Mouse (Mus musculus): Measurements from ENCODE around the gene Gdpd5.

Gene Gdpd5

DNA sequence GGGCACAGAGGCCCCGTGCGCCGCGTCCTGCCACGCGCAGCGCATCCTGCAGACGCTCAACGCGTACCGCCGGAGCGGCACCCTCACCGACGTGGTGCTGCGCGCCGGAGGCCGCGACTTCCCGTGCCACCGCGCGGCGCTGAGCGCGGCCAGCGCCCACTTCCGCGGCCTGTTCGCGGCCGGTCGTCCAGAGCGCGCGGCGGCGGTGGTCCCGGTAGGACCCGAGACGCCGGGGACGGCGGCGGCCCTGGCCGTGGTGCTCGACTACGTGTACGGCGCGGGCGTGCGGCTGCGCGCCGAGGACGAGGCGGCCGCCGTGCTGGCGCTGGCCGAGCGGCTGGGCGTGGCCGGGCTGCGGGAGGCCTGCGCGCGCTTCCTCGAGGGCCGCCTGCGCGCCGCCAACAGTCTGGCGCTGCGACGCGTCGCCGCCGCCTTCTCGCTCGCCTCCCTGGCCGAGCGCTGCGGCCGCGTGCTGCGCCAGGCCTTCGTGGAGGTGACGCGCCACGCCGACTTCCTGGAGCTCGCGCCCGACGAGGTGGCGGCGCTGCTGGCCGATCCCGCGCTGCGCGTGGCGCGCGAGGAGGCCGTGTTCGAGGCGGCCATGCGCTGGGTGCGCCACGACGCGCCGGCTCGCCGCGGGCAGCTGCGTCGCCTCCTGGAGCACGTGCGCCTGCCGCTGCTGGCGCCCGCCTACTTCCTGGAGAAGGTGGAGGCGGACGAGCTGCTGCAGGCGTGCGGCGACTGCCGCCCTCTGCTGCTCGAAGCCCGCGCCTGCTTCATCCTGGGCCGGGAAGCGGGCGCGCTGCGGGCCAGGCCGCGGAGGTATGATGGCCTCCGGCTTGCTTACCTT is 87.3 kb downstream of the Gdpd5 start:
- POLR2A ChIA-PET, result interaction anchor here in 3 of 4 experiments (0.8 to 10.6 kb wide), 8 partner anchors 10 to 341 kb away, joined by 3 to 184 read pairs (median 4); partner anchors contain the start of genes Rps3 (in 3 of the 3) and Gdpd5 (in 1 of the 3)
- CTCF ChIA-PET, result interaction anchor here in 2 of 4 experiments (0.6 to 1.3 kb wide), 5 partner anchors 17 to 337 kb away, joined by 3 to 5 read pairs (median 4); no protein-coding TSS in a partner anchor

DNA sequence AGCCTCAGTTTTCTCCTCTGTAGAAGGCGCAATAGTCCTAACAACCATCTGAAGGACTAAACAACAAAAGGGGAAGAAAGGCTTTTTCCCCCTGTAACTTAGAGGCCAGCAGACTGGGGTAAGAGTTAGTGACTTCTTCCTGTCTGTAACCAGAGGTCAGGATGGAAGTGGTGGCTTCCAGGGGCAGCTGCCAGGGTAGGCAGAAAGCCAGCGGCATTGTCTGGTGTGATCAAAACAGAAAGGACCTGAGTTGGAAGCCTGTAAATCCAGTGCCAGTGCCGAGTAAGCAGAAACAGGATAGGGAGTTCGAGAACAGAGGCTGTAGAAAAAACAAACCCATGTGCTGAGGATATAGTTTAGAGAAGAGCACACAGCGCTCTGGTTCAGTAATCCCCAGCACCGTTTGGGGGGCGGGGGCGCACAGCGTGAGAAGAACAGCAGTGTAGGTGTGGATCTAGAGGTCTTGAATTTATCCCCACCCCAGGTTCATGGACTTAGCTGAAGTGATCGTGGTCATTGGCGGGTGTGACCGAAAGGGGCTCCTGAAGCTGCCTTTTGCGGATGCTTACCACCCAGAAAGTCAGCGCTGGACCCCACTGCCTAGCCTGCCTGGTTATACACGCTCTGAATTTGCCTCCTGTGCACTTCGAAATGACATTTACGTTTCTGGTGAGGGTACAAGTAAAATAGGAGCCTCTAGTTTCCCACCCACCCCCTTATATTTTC is 88.6 kb downstream of the Gdpd5 start:
- ChIA-PET POLR2A (interaction anchor here in 3 of 4 experiments (0.6 to 10.6 kb wide), 7 partner anchors 9 to 342 kb away, joined by 3 to 184 read pairs (median 3); partner anchors contain the start of gene Rps3 (in 2 of the 3)), CTCF (interaction anchor here in 3 of 4 experiments (0.6 to 1.3 kb wide), 4 partner anchors 19 to 512 kb away, joined by 3 to 5 read pairs (median 4); no protein-coding TSS in a partner anchor)

DNA sequence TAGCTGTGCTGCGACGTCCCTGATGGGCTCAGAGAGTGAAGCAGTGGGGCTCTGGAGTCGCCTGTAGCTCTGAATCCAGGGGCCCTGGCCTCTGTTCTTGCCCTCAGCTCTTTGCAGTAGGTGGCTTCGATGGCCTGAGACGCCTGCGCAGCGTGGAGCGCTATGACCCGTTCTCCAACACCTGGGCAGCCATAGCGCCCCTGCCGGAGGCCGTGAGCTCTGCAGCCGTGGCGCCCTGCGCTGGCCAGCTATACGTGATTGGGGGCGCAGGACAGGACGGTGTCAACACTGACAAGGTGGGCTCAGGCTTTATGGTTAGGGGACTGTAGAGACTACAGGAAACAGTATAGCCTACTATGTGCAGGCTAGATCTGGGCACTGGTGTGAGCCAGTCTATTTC is 90.4 kb downstream of the Gdpd5 start:
- ChIA-PET POLR2A (interaction anchor here in 3 of 4 experiments (0.5 to 10.6 kb wide), 23 partner anchors 8 to 387 kb away, joined by 3 to 184 read pairs (median 3); partner anchors contain the start of genes Rps3 (in 3 of the 3), Uvrag (in 1 of the 3) and Xrra1 (in 1 of the 3)), CTCF (interaction anchor here (0.5 to 1.6 kb wide), 44 partner anchors 9 to 767 kb away, joined by 3 to 21 read pairs (median 3); partner anchors contain the start of gene Gdpd5 (in 1 of the 4))

DNA sequence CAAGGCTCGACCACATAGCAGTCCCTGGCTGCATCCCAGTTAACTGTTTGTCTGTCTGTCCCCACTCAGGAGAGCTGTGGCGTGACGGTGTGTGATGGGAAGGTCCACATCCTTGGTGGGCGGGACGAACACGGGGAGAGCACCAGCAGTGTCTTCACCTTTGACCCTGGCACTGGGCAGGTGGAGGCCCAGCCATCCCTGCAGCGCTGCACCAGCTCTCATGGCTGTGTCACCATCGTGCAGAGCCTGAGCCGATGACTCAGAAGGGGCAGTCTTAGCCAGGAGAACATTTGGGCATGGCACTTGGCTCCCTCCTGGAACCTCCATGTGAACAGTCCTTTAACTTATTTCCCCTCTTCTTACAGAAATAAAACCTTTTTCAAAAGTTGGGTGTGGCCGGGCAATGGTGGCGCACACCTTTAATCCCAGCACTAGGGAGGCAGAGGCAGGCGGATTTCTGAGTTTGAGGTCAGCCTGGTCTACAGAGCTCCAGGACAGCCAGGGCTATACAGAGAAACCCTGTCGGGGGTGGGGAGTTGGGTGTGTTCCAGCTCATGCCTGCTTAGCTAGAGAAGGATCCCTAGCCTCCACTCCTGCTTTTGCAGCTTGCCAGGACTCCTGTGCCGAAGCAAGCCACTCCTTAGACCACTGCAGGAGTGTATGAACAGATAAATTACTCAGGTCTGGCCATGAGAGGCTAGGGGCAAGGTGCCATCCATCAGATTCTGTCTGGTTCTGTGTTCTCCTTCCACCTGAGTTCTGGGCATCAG is 92.6 kb downstream of the Gdpd5 start:
- ChIA-PET CTCF (no interaction called here), POLR2A (interaction anchor here in 3 of 4 experiments (0.8 to 10.6 kb wide), 6 partner anchors 7 to 92 kb away, joined by 3 to 184 read pairs (median 4); partner anchors contain the start of genes Rps3 (in 2 of the 3) and Gdpd5 (in 1 of the 3))

DNA sequence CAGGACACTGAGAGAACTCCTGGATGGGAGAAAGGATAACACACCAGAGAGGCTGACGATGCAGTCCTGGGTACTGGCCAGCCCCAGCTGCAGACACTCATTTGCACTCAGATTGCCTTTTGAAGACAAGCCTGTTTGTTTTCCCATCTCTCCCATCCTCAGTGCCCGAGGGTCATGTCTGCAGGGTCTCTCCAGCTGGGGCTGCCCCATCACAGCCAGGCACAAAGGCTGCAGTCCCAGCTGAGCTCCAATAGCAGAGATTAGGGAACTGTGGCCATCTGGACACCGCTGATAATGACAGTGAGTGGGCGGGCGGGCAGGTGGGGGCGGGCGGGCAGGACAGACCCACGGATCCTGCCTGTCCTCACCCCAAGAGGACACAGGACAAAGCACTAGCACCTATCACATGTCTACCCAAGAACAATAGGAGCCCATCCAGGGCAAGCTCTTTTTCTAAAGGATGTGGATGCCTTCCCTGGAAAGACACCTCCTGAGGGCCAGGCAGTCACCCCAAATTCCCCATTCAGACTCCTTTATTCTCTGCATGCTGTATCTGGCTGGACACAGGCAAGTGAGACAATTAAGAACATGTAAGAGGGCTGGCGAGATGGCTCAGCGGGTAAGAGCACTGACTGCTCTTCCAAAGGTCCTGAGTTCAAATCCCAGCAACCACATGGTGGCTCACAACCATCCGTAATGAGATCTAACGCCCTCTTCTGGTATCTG is 93.8 kb downstream of the Gdpd5 start:
- POLR2A ChIA-PET, result interaction anchor here in 3 of 4 experiments (0.6 to 10.6 kb wide), 26 partner anchors 6 to 637 kb away, joined by 3 to 184 read pairs (median 4); partner anchors contain the start of genes Rps3 (in 3 of the 3) and Serpinh1 (in 1 of the 3)
- CTCF ChIA-PET, result interaction anchor here in 1 of 4 experiments (0.5 to 0.6 kb wide), 2 partner anchors 135 to 818 kb away, joined by 3 read pairs; partner anchors contain the start of gene Emsy

DNA sequence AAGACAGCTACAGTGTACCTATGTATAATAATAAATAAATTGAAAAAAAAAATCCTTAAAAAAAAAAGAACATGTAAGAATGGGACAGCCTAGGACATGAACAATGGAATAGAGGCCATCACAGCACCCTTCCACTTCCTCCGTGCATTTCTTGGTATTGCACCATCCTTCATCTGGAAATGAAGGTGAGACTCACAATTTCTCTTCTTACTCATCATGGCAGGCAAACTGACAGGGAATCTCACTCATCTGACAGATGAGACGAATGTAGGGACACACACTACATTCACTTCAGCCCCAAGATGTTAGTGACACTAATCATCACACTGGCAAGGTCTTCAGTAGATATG is 94.3 kb downstream of the Gdpd5 start:
- CTCF ChIA-PET, result no interaction called here
- POLR2A ChIA-PET, result interaction anchor here (0.5 to 10.6 kb wide), 31 partner anchors 5 to 703 kb away, joined by 3 to 184 read pairs (median 4); partner anchors contain the start of genes Rps3 (in 3 of the 4), Klhl35 (in 1 of the 4), Map6 (in 1 of the 4) and Serpinh1 (in 1 of the 4)

DNA sequence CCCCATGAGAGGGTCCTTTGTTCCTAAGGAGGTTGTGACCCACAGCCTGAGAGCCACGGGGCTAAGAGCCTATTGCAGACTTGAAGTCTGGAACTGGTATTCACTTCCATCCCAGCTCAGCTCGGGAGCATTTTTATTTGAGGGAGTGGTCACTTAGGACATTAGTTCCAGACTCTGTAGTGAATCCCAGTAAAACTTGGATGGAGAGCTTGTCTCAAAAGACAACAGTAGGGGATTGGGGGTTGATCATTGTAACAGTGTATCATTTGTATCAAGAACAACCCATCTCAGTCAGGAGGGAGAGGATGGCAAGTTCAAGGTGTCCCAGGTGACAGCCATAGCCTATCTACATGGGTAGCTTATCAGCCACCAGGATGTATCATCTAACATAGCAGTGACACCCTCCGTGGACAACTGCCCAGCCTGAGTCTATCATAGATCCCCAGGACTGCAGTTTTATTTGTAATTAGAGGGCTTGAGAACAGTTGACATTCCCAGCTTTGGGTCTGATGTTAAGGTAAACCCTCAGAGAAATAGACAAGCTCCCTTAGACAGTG is 95.4 kb downstream of the Gdpd5 start:
- CTCF ChIA-PET, result interaction anchor here in 1 of 4 experiments (1.1 to 1.4 kb wide), 2 partner anchors 24 to 113 kb away, joined by 3 read pairs; no protein-coding TSS in a partner anchor

DNA sequence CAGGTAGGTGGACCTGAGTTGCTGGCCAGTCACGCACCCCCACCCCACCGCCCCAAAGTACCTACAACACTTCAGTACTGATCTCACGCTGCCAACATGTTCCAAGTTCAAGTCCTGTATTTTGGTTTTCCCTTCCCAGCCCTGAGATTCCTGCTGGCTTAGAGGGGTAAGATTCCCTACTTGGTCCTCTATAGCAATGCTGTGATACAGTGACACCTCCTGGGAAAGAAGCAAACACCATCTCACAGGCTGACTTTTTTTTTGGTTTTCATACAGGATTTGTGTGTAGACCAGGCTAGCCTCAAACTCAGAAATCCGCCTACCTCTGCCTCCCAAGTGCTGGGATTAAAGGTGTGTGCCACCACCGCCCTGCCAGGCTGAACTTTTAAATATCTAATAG is 96.0 kb downstream of the Gdpd5 start:
- POLR2A ChIA-PET, result interaction anchor here in 3 of 4 experiments (0.7 to 10.6 kb wide), 28 partner anchors 7 to 381 kb away, joined by 3 to 184 read pairs (median 4); partner anchors contain the start of genes Gdpd5 (in 1 of the 3), Klhl35 (in 1 of the 3), Map6 (in 1 of the 3) and Serpinh1 (in 1 of the 3)
- CTCF ChIA-PET, result interaction anchor here in 1 of 4 experiments (1.1 to 1.4 kb wide), 2 partner anchors 23 to 113 kb away, joined by 3 read pairs; no protein-coding TSS in a partner anchor

More for the DNA sequence above, 95.4 kb downstream of the Gdpd5 start:
- POLR2A ChIA-PET, result interaction anchor here (0.6 to 10.6 kb wide), 49 partner anchors 6 to 863 kb away, joined by 3 to 184 read pairs (median 4); partner anchors contain the start of genes Emsy (in 1 of the 4), Gdpd5 (in 1 of the 4), Klhl35 (in 1 of the 4) and Map6 (in 1 of the 4)

DNA sequence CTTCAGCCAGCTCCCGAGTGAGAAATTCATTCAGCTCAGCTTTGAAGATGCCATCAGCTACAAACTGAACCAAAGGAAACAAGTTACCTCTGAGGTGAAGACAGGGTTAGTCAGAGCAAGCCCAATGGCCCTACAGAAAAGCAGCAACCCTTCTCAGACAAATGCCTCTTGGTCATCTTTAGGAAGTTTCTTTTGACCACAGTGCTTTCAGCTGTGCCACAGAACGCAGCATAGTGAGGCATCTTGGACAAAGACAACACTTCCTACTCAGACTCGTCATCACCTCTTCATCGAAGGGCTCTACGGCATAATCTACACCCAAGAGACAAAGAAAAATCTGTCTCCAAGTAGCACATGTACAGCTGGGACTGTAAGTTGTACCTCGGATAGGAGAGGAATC is 101.4 kb downstream of the Gdpd5 start:
- POLR2A ChIA-PET, result interaction anchor here in 3 of 4 experiments (0.7 to 10.6 kb wide), 38 partner anchors 9 to 1010 kb away, joined by 3 to 184 read pairs (median 4); partner anchors contain the start of genes Gdpd5 (in 1 of the 3), Klhl35 (in 1 of the 3), Map6 (in 1 of the 3) and Serpinh1 (in 1 of the 3)
- CTCF ChIA-PET, result no interaction called here

DNA sequence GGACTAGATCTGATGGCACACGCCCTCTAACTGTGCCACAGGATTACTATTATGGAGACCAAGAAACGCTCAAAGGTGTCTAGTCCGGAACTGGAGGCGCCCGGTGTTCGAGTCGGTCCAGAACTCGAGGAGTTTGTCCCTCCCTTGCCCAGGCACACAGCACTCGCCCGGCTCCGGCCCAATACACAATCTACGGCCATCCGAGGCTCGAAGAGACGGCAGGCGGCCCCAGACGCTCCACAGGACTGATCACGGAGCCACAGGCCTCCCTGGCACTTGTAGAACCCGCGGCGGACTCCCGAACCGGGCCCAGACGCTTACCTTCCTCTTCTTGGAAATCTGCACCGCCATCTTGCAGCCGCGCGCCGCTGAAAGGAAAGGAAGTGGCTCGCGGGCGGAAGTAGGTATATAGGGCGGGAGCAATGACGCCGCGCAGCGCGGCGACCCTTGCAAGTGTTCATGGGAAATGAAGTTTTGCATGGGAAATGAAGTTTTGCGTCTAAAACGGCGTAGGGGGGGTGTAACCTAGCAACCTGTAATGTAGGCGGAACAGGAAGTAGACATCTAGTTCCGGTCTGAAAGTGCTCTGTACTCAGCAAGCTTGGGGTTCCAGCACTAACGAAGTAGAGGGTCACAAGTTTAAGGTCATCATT is 102.2 kb downstream of the Gdpd5 start, which contains the start of gene Rps3:
Gene Rps3 (minus strand): TSS at position 468 of the 653 bp plus-strand sequence.
- POLR2A ChIA-PET, result interaction anchor here in 3 of 4 experiments (0.5 to 10.6 kb wide), 118 partner anchors 8 to 1223 kb away, joined by 3 to 184 read pairs (median 4); partner anchors contain the start of genes Xrra1 (in 3 of the 3), Tpbgl (in 2 of the 3), Arrb1 (in 1 of the 3) and Dgat2 (in 1 of the 3)

DNA sequence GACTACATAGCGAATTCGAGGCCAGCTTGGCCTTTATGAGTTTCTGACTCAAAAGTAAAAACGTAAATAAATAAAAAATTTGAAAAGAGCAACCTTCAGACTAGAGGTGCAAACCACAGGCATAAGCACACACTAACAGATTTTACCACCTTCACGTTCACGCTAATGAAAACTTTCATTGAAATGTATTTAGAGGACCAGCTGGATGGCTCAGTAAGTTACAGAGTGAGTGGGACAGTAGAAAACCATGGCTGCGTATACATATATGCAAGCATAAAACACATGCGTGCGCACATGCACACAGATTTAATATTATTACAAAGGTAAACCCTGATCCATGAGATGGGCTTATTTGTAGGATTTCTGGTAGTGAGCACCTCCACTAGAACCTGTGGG is 102.7 kb downstream of the Gdpd5 start:
- CTCF ChIA-PET, result interaction anchor here in 1 of 4 experiments (0.7 kb wide), 1 partner anchor 176 kb away, joined by 3 read pairs; no protein-coding TSS in a partner anchor
- POLR2A ChIA-PET, result interaction anchor here in 3 of 4 experiments (0.5 to 10.6 kb wide), 98 partner anchors 8 to 1222 kb away, joined by 3 to 184 read pairs (median 4); partner anchors contain the start of genes Tpbgl (in 2 of the 3), Xrra1 (in 2 of the 3), Arrb1 (in 1 of the 3) and Dgat2 (in 1 of the 3)

More for the DNA sequence above, 102.2 kb downstream of the Gdpd5 start, which contains the start of gene Rps3:
- CTCF ChIA-PET, result interaction anchor here in 1 of 4 experiments (0.7 kb wide), 1 partner anchor 176 kb away, joined by 3 read pairs; no protein-coding TSS in a partner anchor

DNA sequence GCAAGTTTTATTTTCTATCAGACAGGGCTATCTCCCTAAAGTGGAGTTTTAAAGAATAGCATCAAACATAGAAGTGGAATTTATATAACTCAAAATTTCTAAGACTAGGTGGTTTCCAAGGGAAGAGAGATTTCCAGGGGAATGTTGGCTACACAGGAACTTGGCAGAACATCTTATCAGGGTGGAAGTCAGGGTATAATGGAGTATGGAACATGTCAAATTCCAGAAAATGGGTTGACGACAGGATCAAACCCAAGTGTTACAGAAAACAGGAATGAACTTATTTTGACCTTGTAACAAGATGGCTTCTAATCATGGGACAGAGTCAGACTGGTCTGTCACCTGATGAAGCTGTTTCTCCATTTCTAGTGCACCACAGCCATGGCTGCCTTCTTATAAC is 103.5 kb downstream of the Gdpd5 start:
- ChIA-PET POLR2A (interaction anchor here in 2 of 4 experiments (1.5 to 10.6 kb wide), 3 partner anchors 8 to 14 kb away, joined by 4 to 184 read pairs (median 4); partner anchors contain the start of gene Klhl35 (in 1 of the 2)), CTCF (no interaction called here)

DNA sequence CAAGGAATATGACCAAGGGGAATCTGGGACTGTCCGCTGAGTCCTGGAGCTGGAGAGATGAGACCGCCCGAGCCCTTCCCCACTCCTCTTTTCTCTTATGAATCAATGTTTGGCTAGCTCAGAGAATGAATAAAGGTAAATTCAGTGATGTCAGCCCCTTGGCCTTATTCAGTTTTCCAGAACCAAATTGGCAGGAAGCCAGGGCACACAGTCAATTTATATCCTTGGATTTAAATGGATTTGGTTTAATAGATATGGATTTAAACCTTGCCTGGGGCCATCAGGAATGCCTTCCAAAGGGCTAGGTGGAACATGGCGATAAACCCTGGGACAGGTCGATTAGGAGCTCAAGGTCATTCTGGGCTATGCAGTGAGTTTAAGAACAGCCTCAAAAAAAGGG is 108.5 kb downstream of the Gdpd5 start:
- POLR2A ChIA-PET, result interaction anchor here in 3 of 4 experiments (0.5 to 1.6 kb wide), 7 partner anchors 9 to 321 kb away, joined by 3 to 7 read pairs (median 3); no protein-coding TSS in a partner anchor
- CTCF ChIA-PET, result interaction anchor here in 1 of 4 experiments (1.3 kb wide), 1 partner anchor 10 kb away, joined by 3 read pairs; no protein-coding TSS in a partner anchor

DNA sequence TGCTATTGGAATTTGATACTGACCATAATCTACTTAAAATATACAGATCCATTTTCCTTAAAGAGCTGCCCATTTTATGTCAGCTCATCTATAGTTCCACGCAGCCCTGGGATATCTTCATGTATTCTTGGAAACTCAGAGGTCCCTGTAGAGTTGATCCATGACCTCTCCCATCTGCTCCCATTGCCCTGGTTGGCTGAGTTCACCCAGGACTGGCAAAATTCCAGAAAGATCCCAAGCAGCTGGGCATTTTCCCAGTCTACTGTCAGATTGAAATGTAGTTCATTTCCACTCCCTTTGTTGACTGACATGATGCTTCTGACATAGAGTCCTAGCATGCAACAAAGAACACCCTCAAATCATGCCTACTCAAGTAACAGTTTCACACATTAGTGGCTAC is 117.9 kb downstream of the Gdpd5 start:
- ChIA-PET CTCF (interaction anchor here (0.6 to 3.1 kb wide), 15 partner anchors 11 to 715 kb away, joined by 3 to 71 read pairs (median 7); partner anchors contain the start of gene Tpbgl (in 1 of the 4)), POLR2A (interaction anchor here in 2 of 4 experiments (0.6 to 2.0 kb wide), 11 partner anchors 10 to 128 kb away, joined by 3 to 14 read pairs (median 3); partner anchors contain the start of genes Rps3 (in 2 of the 2) and Tpbgl (in 1 of the 2))

Data from embryonic stem cell, embryonic (primary cell).